Mouse (Mus musculus): ENCODE data around the gene Rps11.
"Not testable (repeated sequence)": the region's sequence is repeated elsewhere in the genome, so short reads cannot be mapped to it uniquely, and the experiment has no call there.

Rps11 gene

DNA sequence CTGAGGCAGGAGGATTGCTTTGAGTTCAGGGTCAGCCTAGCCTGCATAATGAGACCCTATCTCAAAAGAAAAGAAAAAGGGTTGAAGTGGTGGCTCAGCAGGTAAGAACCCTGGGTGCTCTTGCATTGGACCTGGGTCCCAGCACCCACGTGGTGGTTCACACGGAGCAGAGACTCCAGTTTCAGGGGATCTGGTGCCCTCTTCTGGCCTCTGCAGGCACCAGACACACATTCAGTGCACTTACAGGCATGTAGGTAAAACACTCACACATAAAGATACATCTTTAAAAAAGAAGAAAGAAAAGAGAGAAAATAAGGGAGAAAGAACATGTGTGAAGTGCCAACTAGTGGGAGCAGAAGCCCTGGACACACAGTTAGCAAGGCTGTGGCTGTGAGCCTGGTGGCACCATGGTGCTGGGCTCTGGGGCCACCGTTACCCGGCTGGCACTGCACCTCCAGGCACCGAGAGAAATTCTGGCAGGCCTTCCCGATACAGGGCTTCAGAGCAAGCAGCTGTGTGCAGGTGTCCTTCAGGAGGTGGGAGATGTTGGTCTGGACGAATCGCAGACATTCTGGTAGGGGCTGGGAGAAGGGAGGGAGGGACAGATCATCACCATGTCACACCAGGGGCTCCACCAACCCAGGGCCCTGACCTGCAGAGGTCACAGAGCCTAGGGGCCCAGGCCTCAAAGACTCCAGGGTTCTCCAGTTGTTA lies 9.4 kb upstream of the Rps11 start:
- DNase-seq (ENCODE audit: low read depth), result no peak

DNA sequence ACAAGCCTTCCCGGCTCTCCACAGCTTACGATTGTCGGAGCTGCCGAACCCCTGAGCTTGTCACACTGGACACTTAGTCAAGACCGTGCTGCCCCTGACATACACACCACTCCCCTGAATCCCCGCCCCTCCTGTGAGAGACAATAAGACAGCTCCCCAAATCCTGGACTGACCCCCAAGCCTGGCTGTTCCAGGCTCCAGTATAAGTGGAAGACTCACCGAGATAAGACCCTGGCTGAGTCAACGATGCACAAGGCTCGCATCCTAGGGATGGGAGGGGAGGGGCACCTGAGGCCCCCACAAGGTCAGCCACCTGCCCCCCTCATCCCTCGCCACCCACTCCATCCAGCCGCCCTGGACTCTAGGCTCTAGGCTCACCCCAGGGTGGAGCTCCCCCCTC lies 7.6 kb upstream of the Rps11 start:
- DNase-seq (ENCODE audit: low read depth), result no peak

GRCm38 (mm10) chr7:45129776-45130512 lies 5.7 kb upstream of the Rps11 start:
- DNase-seq (ENCODE audit: low read depth), result no peak

DNA sequence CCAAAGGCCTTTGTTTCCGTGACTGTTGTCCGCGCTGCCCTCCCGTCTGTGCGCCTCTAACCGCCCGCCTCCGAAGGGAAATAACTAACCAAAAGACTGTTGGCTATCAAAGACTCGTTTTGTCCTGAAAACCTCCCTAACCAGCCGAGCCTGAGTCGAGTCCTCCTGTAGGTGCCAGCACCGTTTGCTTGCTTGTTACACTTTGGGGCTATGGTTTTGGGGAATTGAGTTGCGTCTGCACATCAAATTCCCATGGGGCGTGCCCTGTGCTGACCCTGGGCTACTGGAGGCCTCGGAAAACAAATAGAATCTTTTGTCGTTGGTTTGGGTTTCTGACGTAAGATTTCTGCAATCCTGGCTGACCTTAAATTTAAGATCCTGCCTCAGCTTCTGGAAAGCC lies 5.1 kb upstream of the Rps11 start:
- peak; percentile 81 for DNase-seq (ENCODE audit: low read depth)

GRCm38 (mm10) chr7:45128624-45129246 lies 4.5 kb upstream of the Rps11 start, which contains the start of gene Rpl13a:
Gene Rpl13a, minus strand, starts transcription at chr7:45128761.
- peak; percentile 99 for DNase-seq (ENCODE audit: low read depth)

GRCm38 (mm10) chr7:45127700-45128224 lies 3.5 kb upstream of the Rps11 start:
- DNase-seq (ENCODE audit: low read depth), result peak; percentile 28

- peak; percentile 60 for DNase-seq (ENCODE audit: low read depth)
Observed at GRCm38 (mm10) chr7:45126844-45127699, 2.8 kb upstream of the Rps11 start.

DNA sequence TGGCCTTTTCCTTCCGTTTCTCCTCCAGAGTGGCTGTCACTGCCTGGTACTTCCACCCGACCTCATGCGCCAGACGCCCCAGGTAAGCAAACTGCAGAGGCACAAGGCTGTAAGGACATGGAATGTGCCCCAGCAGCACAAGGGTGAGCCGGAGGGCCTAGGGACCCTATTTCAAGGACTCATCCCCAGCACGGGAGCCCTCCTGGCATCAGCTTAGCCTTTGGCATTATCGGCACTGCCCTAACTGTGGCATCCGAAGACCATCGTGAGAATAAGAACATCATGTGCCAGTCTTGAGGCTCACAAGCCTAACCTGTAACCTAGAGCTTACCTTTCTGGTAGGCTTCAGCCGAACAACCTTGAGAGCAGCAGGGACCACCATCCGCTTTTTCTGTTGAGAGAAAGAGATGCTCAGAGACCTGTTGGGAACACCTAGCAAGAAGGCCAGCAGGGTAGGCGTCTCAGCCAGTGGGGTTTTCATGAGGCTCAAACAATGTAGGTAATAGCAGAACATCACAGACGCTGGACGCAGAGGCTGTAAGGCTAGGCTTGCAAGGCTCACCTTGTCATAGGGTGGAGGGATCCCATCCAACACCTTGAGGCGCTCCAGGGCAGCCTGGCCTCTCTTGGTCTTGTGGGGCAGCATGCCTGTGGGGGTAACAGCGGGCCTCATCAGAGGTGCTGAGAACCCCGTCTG lies 2.1 kb upstream of the Rps11 start:
- peak; percentile 16 for DNase-seq (ENCODE audit: low read depth)

GRCm38 (mm10) chr7:45125649-45126048 lies 1.4 kb upstream of the Rps11 start:
- DNase-seq (ENCODE audit: low read depth), result not testable (repeated sequence)

- peak; percentile 74 for DNase-seq (ENCODE audit: low read depth)
Observed at GRCm38 (mm10) chr7:45125144-45125600, 933 bp upstream of the Rps11 start.

- DNase-seq (ENCODE audit: low read depth), result peak; percentile 73
Observed at GRCm38 (mm10) chr7:45123186-45123570, 1.1 kb downstream of the Rps11 start.

DNA sequence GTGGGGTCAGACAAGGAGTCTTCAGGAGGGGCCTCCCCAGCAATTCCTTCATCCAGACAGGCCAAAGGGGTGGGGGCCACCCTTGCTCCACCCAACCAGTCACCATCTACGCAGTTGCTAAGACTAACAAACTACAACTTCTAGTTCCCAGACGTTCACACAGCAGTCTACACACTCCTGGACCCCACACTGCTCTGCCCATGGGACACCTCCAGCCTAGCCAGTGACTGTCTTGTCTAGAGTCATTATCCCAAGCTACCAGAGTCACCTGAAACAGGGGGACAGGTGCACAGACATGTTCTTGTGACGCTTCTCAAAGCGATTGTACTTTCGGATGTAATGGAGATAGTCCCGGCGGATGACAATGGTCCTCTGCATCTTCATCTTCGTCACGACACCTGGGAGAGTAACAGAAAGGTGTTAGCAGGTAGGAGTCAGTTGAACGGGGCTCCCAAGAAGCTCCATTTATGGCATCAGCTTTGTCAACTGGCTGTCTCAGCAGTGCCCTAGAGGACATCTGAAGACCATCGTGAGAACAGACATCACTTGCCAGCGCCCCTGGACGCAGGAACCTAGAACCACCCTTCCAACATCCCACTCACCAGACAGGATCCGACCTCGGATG lies 1.6 kb downstream of the Rps11 start:
- no peak for DNase-seq (ENCODE audit: low read depth)

GRCm38 (mm10) chr7:45121966-45122365 lies 2.3 kb downstream of the Rps11 start:
- DNase-seq (ENCODE audit: low read depth), result no peak

DNA sequence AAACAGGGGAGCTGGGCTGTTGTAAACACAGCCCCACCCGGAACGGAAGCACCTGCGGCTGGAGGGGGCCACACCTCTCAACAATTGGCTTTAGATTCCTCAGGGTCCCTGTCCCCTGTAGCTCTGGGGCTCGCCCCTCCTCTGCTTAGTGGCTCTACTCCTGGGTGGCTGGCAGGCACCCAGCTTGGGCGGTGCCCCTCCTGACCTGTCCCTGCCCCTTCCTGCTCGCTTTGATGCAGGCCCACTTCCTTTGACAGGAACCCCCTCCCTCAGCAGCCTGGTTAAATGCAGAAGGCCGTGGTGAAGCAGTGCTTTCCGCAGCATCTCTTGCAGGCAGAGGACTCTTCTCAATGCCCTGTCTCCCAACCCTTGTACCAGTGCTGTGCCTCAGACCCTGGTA lies 2.8 kb downstream of the Rps11 start:
- DNase-seq (ENCODE audit: low read depth), result no peak

GRCm38 (mm10) chr7:45119780-45120709 lies 4.2 kb downstream of the Rps11 start:
- DNase-seq (ENCODE audit: low read depth), result no peak

GRCm38 (mm10) chr7:45118336-45118735 lies 5.9 kb downstream of the Rps11 start:
- no peak for DNase-seq (ENCODE audit: low read depth)

- DNase-seq (ENCODE audit: low read depth), result no peak
Observed at GRCm38 (mm10) chr7:45117566-45117965, 6.7 kb downstream of the Rps11 start.

DNA sequence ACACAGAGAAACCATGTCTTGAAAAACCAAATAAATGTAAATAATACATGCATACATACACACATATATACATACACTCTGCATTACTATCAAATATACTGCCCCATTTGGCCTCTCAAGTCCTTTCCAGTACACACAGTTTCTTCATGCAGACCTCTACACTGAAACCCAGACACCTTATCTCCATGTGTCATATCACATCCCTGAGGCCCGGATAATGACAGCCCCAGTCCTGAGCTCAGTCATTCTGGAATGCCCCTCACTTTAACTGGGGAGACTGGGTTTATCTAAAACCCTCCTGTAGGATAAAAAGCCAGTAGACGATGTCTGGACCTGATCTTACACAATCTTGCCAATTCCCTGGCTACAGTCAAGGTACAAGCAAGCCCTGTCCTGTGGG lies 10.8 kb downstream of the Rps11 start:
- no peak for DNase-seq (ENCODE audit: low read depth)

GRCm38 (mm10) chr7:45112529-45112928 lies 11.7 kb downstream of the Rps11 start:
- no peak for DNase-seq (ENCODE audit: low read depth)

- no peak for DNase-seq (ENCODE audit: low read depth)
Observed at GRCm38 (mm10) chr7:45111940-45112339, 12.3 kb downstream of the Rps11 start.

All from NIH3T3 (cell line).